Mouse (Mus musculus) lung, postnatal 0 days (tissue): ENCODE measurements around the gene Bmpr1a.

Experiments used
- CTCF ChIP-seq: IDR thresholded peaks from 2 replicates; pipeline ENCODE4 v1.5.1; 2016; ENCODE audit warnings: antibody characterized with exemption, mild to moderate bottlenecking
- EP300 ChIP-seq: IDR thresholded peaks from 2 replicates; pipeline ENCODE4 v1.6.1; 2016; ENCODE audit warnings: antibody characterized with exemption, mild to moderate bottlenecking, control low read depth

- no peak for TF ChIP-seq CTCF
- TF ChIP-seq EP300, result no peak
Measured at GRCm38 (mm10) chr14:34362135-34362534, 141.0 kb downstream of the Bmpr1a start.
